Mouse (Mus musculus) right cerebral cortex, adult 18-20 months (tissue): ENCODE results near the gene Inhbc.
"Not testable (repeated sequence)": the region's sequence is repeated elsewhere in the genome, so short reads cannot be mapped to it uniquely, and the experiment has no call there.

Experiments
- DNase-seq: peaks from one replicate; pipeline ENCODE4 v3.0.0; 2022; ENCODE audit warnings: mixed read lengths

The Inhbc gene

GRCm38 (mm10) chr10:127325454-127326016 lies 44.7 kb downstream of the Inhbc start:
- no peak for DNase-seq

DNA sequence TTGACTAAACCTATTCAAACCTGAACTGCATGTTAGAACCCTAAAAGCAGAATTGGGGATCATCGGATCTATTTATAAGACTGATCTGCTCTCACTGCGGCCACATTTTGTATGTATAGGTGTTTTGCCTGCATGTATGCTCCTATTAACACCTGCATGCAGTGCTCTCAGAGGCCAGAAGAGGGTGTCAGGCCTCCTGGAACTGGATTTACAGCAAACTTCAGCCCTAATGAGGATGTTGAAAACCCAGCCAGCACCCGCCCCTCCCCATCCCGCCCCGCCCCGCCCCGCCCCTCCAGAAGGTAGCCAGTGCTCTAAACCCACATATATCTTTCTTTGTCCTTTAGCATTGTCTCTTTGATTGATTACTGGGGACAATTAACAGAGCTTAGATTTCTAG lies 45.7 kb downstream of the Inhbc start:
- DNase-seq = no peak

DNA sequence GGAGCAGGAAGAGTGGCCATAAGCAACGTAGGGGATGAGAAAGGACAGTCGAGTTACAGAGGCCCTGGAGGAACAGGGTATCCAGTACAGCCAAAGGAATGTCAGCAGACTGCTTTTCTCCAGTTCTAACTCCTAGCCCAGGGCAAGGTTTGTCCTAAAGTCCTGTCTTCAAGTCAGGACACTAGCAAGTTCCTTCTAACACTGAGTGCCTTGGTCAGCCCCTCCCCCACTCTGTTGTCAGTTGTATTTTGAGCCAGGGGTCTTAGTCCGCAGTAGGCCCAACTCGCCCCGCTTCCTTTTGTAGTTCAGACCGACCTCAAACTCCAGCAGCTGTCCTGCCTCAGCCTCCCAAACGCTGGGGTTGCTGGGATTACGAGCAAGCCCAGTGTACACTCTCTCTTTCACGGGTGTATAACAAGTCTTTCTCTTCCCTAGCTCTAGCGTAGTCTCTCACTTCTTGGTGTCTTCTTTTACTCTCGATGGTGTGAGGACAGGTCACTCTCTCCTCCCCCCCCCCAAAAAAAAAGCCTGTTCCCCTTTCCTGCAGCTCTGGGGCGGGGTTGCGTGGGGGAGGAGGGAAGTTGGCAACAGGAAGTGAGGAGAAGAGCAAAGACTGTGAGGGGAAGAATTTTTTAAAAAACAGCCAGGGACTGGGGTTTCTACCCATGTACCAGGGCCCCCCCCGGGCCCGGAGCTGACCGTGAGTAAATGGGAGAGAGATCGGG lies 46.9 kb downstream of the Inhbc start:
- DNase-seq = no peak

- no peak for DNase-seq
These were observed 47.6 kb downstream of the Inhbc start for GRCm38 (mm10) chr10:127322669-127323068.

GRCm38 (mm10) chr10:127322178-127322577 lies 48.1 kb downstream of the Inhbc start:
- DNase-seq = no peak

DNA sequence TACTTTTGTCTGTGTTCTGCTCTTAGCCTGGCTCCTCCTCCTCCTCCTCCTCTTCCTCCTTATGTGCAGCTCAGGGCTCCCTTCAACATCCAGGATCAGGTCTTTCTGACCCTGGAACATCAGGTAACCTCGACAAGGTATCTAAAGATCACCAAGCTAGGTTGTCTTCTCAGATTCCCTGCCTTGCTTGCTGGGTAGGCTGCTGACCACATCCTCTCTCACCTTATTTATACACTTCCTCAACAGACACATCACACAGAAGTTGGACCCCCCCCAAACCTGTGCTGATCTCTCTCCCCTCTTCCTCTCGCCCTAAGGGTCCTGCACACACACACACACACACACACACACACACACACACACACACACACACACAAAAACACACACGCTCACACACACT lies 48.6 kb downstream of the Inhbc start, which contains the start of gene Arhgap9:
Gene Arhgap9 (plus strand): TSS at position 344 of the 400 bp plus-strand sequence.
- no peak for DNase-seq

DNA sequence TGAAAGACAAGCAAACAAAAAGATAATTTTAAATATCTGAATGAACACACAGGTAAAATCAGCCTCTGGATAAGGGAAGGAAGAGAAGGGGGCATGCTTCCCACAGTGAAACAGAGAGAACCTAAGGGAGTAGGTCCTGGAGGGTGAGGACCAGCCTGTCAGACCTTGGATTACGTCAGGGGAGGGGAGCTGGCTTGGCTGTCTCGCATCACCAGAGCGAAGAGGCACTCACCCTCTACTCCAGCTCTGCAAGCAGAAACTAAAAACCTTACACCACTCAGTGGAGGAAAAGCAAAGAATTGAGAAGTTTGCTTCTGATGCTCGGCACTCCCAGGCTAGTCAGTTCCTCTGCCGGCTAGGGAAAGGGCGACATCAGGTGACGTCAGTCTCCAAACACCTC lies 50.3 kb downstream of the Inhbc start:
- no peak for DNase-seq

DNA sequence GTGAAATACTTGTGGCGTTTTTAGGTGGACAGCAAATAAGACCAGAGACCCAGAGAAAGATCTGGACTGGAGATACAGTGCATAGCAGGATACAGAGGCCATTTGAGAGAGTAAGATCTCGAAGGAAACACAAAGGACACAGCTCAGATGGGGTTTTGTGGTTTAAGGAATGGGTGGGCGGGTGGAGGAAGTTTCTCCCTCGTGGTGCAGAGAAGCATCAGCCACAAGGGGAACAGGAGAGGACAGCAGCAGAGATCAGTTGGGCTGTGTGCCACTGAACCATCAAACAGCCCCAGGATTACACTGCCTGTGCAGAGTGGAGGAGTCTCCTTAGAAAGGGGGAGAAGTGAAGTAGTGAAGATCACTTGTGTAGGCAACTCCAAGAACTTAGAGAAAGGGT lies 52.2 kb downstream of the Inhbc start:
- no peak for DNase-seq

- no peak for DNase-seq
These were observed 53.0 kb downstream of the Inhbc start for GRCm38 (mm10) chr10:127317277-127317676.

- not testable (repeated sequence) for DNase-seq
These were observed 55.3 kb downstream of the Inhbc start for GRCm38 (mm10) chr10:127314950-127315349.

DNA sequence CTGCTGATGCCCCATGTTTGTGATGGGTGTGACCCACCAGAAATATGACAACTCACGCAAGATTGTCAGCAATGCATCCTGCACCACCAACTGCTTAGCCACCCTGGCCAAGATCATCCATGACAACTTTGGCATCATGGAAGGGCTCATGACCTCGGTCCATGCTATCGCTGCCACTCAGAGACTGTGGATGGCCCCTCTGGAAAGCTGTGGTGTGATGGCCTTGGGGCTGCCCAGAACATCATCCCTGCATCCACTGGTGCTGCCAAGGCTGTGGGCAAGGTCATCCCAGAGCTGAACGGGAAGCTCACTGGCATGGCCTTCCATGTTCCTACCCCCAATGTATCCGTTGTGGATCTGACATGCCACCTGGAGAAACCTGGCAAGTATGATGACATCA lies 56.7 kb downstream of the Inhbc start:
- not testable (repeated sequence) for DNase-seq

- DNase-seq = no peak
These were observed 57.4 kb downstream of the Inhbc start for GRCm38 (mm10) chr10:127312858-127313257.

GRCm38 (mm10) chr10:127312356-127312676 lies 57.9 kb downstream of the Inhbc start:
- peak; percentile 71 for DNase-seq

- DNase-seq = peak; percentile 98
These were observed 58.5 kb downstream of the Inhbc start, which contains the start of gene Mars for GRCm38 (mm10) chr10:127311476-127312355. Gene Mars (minus strand): TSS chr10:127311786.

DNA sequence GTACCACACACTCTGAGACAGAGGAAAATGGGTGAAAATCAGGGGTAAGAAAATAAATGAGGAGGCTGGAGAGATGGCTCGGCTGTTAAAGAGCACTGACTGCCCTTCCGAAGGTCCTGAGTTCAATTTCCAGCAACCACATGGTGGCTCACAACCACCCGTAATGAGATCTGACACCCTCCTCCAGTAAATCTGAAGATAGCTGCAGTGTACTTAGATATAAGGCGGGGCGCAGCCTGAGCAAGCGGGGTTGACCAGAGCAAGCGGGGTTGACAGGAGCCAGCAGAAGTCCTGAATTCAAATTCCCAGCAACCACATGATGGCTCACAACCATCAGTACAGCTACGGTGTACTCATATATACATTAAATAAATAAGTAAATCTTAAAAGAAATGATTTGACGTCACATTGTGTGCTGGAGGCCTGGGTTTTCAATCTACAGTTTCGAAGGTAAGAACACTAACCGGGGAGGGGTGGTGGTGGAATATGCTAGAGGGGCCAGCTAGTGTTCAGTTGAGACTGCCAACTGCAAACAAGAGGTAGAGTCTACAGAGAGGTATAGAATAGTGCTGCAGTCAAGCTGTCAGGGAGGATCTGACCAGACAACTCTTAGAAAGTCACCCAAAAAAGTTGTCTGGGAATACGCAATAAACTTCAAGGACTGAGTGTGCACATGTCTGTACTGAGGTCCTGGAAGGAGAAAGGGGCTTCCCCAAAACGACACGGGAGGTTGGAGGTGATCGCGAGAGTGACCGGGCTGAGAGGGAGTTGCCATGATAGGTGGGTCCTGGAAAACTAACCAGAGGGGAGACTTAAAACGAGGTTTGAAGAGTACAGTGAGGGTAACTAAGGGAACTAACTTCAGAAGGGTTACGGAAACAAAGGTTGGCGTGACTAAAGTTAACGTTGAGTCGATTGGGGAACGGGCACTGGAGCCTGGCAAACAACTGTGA lies 59.4 kb downstream of the Inhbc start:
- DNase-seq = no peak

DNA sequence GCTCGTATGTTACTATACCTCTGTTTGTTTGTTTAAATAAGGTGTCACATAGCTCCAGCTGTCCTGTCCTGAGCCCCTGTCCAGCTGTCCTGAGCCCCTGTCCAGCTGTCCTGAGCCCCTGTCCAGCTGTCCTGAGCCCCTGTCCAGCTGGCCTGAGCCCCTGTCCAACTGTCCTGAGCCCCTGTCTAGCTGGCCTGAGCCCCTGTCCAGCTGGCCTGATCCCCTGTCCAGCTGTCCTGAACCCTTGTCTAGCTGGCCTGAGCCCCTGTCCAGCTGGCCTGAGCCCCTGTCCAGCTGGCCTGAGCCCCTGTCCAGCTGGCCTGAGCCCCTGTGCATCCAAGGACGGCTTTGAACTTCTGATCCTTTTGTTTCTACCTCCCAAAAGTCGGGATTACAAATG lies 61.1 kb downstream of the Inhbc start:
- not testable (repeated sequence) for DNase-seq
